Mouse (Mus musculus) lung, adult 10 weeks (tissue): ENCODE measurements around the gene Cdc26. TPM values are rescaled to one million over a fixed set of nuclear protein-coding genes. Genes with fewer than 3 reads are reported as not detected.

Source experiments
- polyA plus RNA-seq: library from polyadenylated mRNA; stranded (reverse); fragments of 350-450 nt; fragmentation: Illumina TruSeq; extraction: RNeasy Lipid Tissue Mini Kit (QIAGEN cat#74804); gene quantifications from one replicate; pipeline ENCODE4 v1.2.3, GENCODE M21; 2014; ENCODE audit warnings: low read depth, low replicate concordance; ENCODE audit not compliant: insufficient read depth

Gene Cdc26
- polyA plus RNA-seq, result 70.6 TPM

GRCm38 (mm10) chr4:62408601-62409282 is at the start of gene Cdc26, which contains the start of gene Prpf4:
Gene Cdc26, minus strand, starts transcription at chr4:62408642.
Gene Prpf4, plus strand, starts transcription at chr4:62408797.

GRCm38 (mm10) chr4:62435081-62435480 is 26.6 kb upstream of the Cdc26 start, which contains the start of gene Rnf183:
Gene Rnf183, minus strand, starts transcription at chr4:62435252.

GRCm38 (mm10) chr4:62360088-62360804 is 48.2 kb downstream of the Cdc26 start, which contains the start of the genes Fkbp15 and Slc31a1:
Gene Fkbp15, minus strand, starts transcription at chr4:62360548.
Gene Slc31a1, plus strand, starts transcription at chr4:62360727.

Other genes starting within 250 kb of the Cdc26 start
- 3.4 TPM for gene Zfp37, start 177.6 kb downstream of the Cdc26 start, polyA plus RNA-seq
- 25.2 TPM for gene Slc31a2, start 146.1 kb downstream of the Cdc26 start, polyA plus RNA-seq
- gene Fkbp15, start 48.1 kb downstream of the Cdc26 start, polyA plus RNA-seq, result 19.1 TPM
- 30.8 TPM for gene Slc31a1, start 47.9 kb downstream of the Cdc26 start, polyA plus RNA-seq
- 5.6 TPM for gene Prpf4, start 155 bp upstream of the Cdc26 start, polyA plus RNA-seq
- not detected for gene Rnf183, start 26.6 kb upstream of the Cdc26 start, polyA plus RNA-seq
- gene Wdr31, start 62.3 kb upstream of the Cdc26 start, polyA plus RNA-seq, result 3.5 TPM
- gene Bspry, start 71.4 kb upstream of the Cdc26 start, polyA plus RNA-seq, result 11.4 TPM
- 9.1 TPM for gene Hdhd3, start 94.8 kb upstream of the Cdc26 start, polyA plus RNA-seq
- 57.1 TPM for gene Alad, start 111.3 kb upstream of the Cdc26 start, polyA plus RNA-seq
- gene Pole3, start 116.4 kb upstream of the Cdc26 start, polyA plus RNA-seq, result 31.4 TPM
- gene 4933430I17Rik, start 116.7 kb upstream of the Cdc26 start, polyA plus RNA-seq, result not detected
- 37.7 TPM for gene Rgs3, start 151.2 kb upstream of the Cdc26 start, polyA plus RNA-seq